Mouse (Mus musculus) MEL (cell line): ENCODE measurements around the gene Dph5.

Experiments
- CHD1 ChIP-seq: IDR thresholded peaks from 2 replicates; pipeline ENCODE4 v1.6.1; 2012; ENCODE audit warnings: low read depth, mild to moderate bottlenecking, inconsistent platforms, low read length, improper control_type of control experiment
- CTCF ChIP-seq, 3 experiments: IDR thresholded peaks in 2 of 3; conservative IDR thresholded peaks in 1 of 3; 2 replicates each; pipeline ENCODE4 v1.5.1; 2011 to 2012; ENCODE audit warnings: low read length in 3 of 3, low read depth in 2 of 3, mild to moderate bottlenecking in 2 of 3, improper control_type of control experiment in 1 of 3, inconsistent platforms in 1 of 3, mixed read lengths in 1 of 3, moderate library complexity in 1 of 3; ENCODE audit not compliant: control insufficient read depth in 1 of 3, insufficient read depth in 1 of 3, poor library complexity in 1 of 3, severe bottlenecking in 1 of 3
- GABPA ChIP-seq: IDR thresholded peaks from 2 replicates; pipeline ENCODE4 v1.6.1; 2012; ENCODE audit warnings: low read depth, mild to moderate bottlenecking, inconsistent platforms, low read length, improper control_type of control experiment, moderate library complexity
- GATA1 ChIP-seq: IDR thresholded peaks from 2 replicates; pipeline ENCODE4 v1.6.1; 2011; ENCODE audit warnings: low read depth, low read length, improper control_type of control experiment
- JUND ChIP-seq: IDR thresholded peaks from 2 replicates; pipeline ENCODE4 v1.6.1; 2011; ENCODE audit warnings: low read depth, mild to moderate bottlenecking, improper control_type of control experiment, low read length
- MAX ChIP-seq: IDR thresholded peaks from 2 replicates; pipeline ENCODE4 v1.6.1; 2011; ENCODE audit warnings: low read length, improper control_type of control experiment
- MEF2A ChIP-seq: IDR thresholded peaks from 2 replicates; pipeline ENCODE4 v1.6.1; 2014; ENCODE audit warnings: low read depth, mild to moderate bottlenecking, inconsistent platforms, low read length, improper control_type of control experiment; ENCODE audit not compliant: poor library complexity, insufficient replicate concordance, severe bottlenecking; ENCODE audit errors: extremely low read depth
- NELFE ChIP-seq: IDR thresholded peaks from 2 replicates; pipeline ENCODE4 v1.6.1; 2011; ENCODE audit warnings: low read depth, low read length, improper control_type of control experiment
- POLR2A ChIP-seq, 2 experiments: IDR thresholded peaks; 2 replicates each; pipeline ENCODE4 v1.6.1; 2011 to 2012; ENCODE audit warnings: low read length in 2 of 2, mild to moderate bottlenecking in 2 of 2, control low read depth in 1 of 2, improper control_type of control experiment in 1 of 2, low read depth in 1 of 2, moderate library complexity in 1 of 2; ENCODE audit not compliant: control insufficient read depth in 1 of 2, insufficient read depth in 1 of 2, poor library complexity in 1 of 2
- POLR2AphosphoS2 ChIP-seq: IDR thresholded peaks from 2 replicates; pipeline ENCODE4 v1.6.1; 2011; ENCODE audit warnings: low read length, improper control_type of control experiment
- SIN3A ChIP-seq: IDR thresholded peaks from 2 replicates; pipeline ENCODE4 v1.6.1; 2012; ENCODE audit warnings: low read length, improper control_type of control experiment, inconsistent platforms
- TAL1 ChIP-seq: IDR thresholded peaks from 2 replicates; pipeline ENCODE4 v1.6.1; 2012; ENCODE audit warnings: mild to moderate bottlenecking, inconsistent platforms, low read length, moderate library complexity, mixed read lengths
- UBTF ChIP-seq: IDR thresholded peaks from 2 replicates; pipeline ENCODE4 v1.6.1; 2012; ENCODE audit warnings: low read depth, mild to moderate bottlenecking, inconsistent platforms, low read length, improper control_type of control experiment, moderate library complexity, borderline replicate concordance; ENCODE audit not compliant: insufficient read depth
- ZC3H11A ChIP-seq: IDR thresholded peaks from 2 replicates; pipeline ENCODE4 v1.6.1; 2012; ENCODE audit warnings: low read depth, mild to moderate bottlenecking, inconsistent platforms, low read length, improper control_type of control experiment

- TF ChIP-seq JUND (no peak), POLR2A (IDR thresholded peaks at IDR 0.05; ENCODE audit: control insufficient read depth in 1 of 2, insufficient read depth in 1 of 2, low read depth in 1 of 2, low read length in 2 of 2, poor library complexity in 1 of 2) (no peak), UBTF (no peak), GABPA (no peak), ZC3H11A (no peak), SIN3A (no peak), TAL1 (peak; percentile 69), POLR2AphosphoS2 (no peak), CTCF (IDR thresholded peaks at IDR 0.05 in 2 of 3, conservative IDR thresholded peaks at IDR 0.05 in 1 of 3; ENCODE audit: control insufficient read depth in 1 of 3, insufficient read depth in 1 of 3, low read depth in 2 of 3, low read length in 3 of 3, poor library complexity in 1 of 3, severe bottlenecking in 1 of 3) (no peak), NELFE (no peak), MAX (no peak), GATA1 (peak; percentile 71), MEF2A (no peak), CHD1 (no peak)
Observed at GRCm38 (mm10) chr3:115949921-115950877, 62.6 kb downstream of the Dph5 start.
